In the genomic region with DNA sequence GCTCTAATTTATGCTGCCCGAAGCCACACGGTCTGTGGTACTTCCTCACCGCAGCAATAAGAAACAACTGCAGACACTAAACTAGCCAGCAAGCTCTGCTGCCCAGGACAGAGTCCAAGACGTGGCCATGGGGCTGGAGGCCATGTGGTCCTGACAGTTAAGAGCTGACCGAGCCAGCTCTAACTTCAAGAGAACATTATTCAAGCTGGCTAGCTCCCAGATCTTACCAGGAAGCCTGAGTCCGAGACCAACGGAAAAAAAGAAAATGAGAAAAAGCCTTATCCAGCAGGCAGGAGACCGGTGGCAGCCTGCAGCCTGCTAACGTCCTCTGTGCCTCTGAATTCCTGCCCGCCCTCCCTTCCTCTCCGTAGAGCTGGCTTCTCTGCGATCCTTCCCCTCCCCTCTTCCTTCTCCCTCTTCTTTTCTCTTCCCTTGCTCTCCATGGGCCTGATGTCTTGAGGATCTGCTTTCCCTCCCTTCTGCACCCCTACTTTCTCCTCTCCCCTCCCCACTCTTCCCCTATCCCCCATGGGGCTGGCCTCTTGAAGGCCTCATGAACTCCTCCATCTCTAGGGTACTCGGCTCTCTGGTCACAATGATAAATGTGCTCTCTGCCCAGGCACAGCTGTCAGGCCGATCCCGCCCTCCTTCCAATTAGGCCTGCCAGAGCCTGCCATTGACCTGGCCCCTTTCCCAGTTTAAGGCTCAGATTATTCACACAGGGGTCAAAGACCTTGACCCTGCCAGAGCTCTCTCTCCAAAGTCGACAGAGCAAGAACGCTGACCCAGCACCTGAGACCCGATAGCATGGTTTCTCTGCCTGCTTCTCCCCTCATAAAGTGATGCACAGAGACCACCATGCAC, we compare ENCODE assay signal across 10 mouse cellular contexts. TPM values are rescaled to one million over a fixed set of nuclear protein-coding genes. Genes with fewer than 3 reads are reported as not detected.
DNase-seq lines count a peak whose midpoint lies in the region; ATAC-seq and TF ChIP-seq lines count a peak whose summit lies in the region.
"Had no signal": no experiment of that assay in that cellular context is flagged by ENCODE, and none has a peak within 500 bp of the region (broad histone marks: within the 10 kb centered on the region; RNA-seq: fewer than 3 reads in every experiment).

No protein-coding gene starts in this region.

- H3K27ac ChIP-seq in stomach, embryonic 15.5 days = no peak overlapping the region
- no peak overlapping the region for H3K27ac ChIP-seq in stomach, postnatal 0 days (replicated peaks)
- H3K27ac ChIP-seq: forebrain, embryonic 10.5 days; lung, embryonic 15.5 days had no signal

- H3K27me3 ChIP-seq in stomach, embryonic 15.5 days (replicated peaks) = no peaks in the 10 kb centered on the region
- no peaks in the 10 kb centered on the region for H3K27me3 ChIP-seq in stomach, postnatal 0 days (ENCODE audit: control insufficient read depth, insufficient read depth, low read length)
- H3K27me3 ChIP-seq: lung, embryonic 15.5 days had no signal

- no peak for ATAC-seq in stomach, embryonic 15.5 days (ENCODE audit: insufficient read depth, low FRiP score, low read depth)
- ATAC-seq in stomach, postnatal 0 days (ENCODE audit: low FRiP score, low TSS enrichment) = no peak

- peaks cover 10% of the 10 kb centered on the region; the same call in 1 of the 2 replicates for H3K4me1 ChIP-seq in stomach, embryonic 15.5 days
- no peaks in the 10 kb centered on the region for H3K4me1 ChIP-seq in stomach, postnatal 0 days (replicated peaks; ENCODE audit: control insufficient read depth, insufficient read depth)

- no peak for TF ChIP-seq EP300 in stomach, postnatal 0 days (optimal IDR thresholded peaks at IDR 0.05)

- H3K9ac ChIP-seq in stomach, embryonic 15.5 days = no peak overlapping the region
- no peak overlapping the region for H3K9ac ChIP-seq in stomach, postnatal 0 days (ENCODE audit: low read length)
- H3K9ac ChIP-seq: lung, embryonic 15.5 days had no signal

- H3K9me3 ChIP-seq in stomach, embryonic 15.5 days = no peaks in the 10 kb centered on the region
- H3K9me3 ChIP-seq in stomach, postnatal 0 days (ENCODE audit: control insufficient read depth, low read length) = no peaks in the 10 kb centered on the region
- H3K9me3 ChIP-seq: lung, embryonic 15.5 days had no signal

- TF ChIP-seq CTCF in stomach, postnatal 0 days (IDR thresholded peaks at IDR 0.05; ENCODE audit: low read depth) = no peak

- H3K4me3 ChIP-seq in stomach, embryonic 15.5 days (replicated peaks) = no peak overlapping the region
- H3K4me3 ChIP-seq in stomach, postnatal 0 days (ENCODE audit: low read depth, low read length) = no peak overlapping the region
- H3K4me3 ChIP-seq: forebrain, embryonic 10.5 days; lung, embryonic 15.5 days had no signal

- 0 out of 2 replicates have a peak overlapping the region, but pooled peaks have one; percentile 3 for H3K4me2 ChIP-seq in stomach, embryonic 15.5 days
- H3K4me2 ChIP-seq in stomach, postnatal 0 days (replicated peaks; ENCODE audit: low read depth) = no peak overlapping the region; the same call in 1 of the 2 replicates
- H3K4me2 ChIP-seq: lung, embryonic 15.5 days had no signal

- H3K36me3 ChIP-seq in stomach, embryonic 15.5 days = no peaks in the 10 kb centered on the region
- H3K36me3 ChIP-seq in stomach, postnatal 0 days (ENCODE audit: control insufficient read depth, insufficient read depth, low read length) = no peaks in the 10 kb centered on the region
- H3K36me3 ChIP-seq: forebrain, embryonic 10.5 days; lung, embryonic 15.5 days had no signal

- DNase-seq in cerebellum, postnatal 14 days = peak; percentile 42 to 68
- DNase-seq in cerebellum, adult 11 months = no peak
- no peak for DNase-seq in stomach, postnatal 0 days (ENCODE audit: low spot score)
- DNase-seq in kidney, postnatal 10 days = peak; percentile 66
- no peak for DNase-seq in thymus, postnatal 36 days
- no peak for DNase-seq in layer of hippocampus, postnatal 36 days
- no peak for DNase-seq in thymus, adult 18-20 months

- WGBS in stomach, embryonic 15.5 days = 22% methylated on average over 18 of the region's 18 CpGs
- 28% methylated on average over 18 of the region's 18 CpGs for WGBS in stomach, postnatal 0 days

RNA-seq across cellular contexts. Expression of a gene that starts 18.6 kb away (rescaled TPM):
- polyA plus RNA-seq in stomach, embryonic 15.5 days (2015; fragmentation: Nextera tagmentation; extraction: Ambion mirVana) = 4.5 and 5.1 TPM in 2 replicates
- polyA plus RNA-seq in stomach, postnatal 0 days (2015; fragmentation: Nextera tagmentation; extraction: Ambion mirVana) = 3.8 and 4.0 TPM in 2 replicates
- 10 to 100 TPM; 71.5 to 79.3 TPM for total RNA-seq in layer of hippocampus, postnatal 36 days (2021)

Comparison
In these comparisons a context has a peak if more than half of its experiments do, and no peak if none do; other contexts are left out.
1. DNase-seq: peak in cerebellum, postnatal 14 days (2 of 2) and kidney, postnatal 10 days (single experiment); none in cerebellum, adult 11 months (single experiment), stomach, postnatal 0 days (single experiment), thymus, postnatal 36 days (0 of 2), layer of hippocampus, postnatal 36 days (0 of 2) and thymus, adult 18-20 months (0 of 2).